Mouse (Mus musculus): Measurements from ENCODE around the gene Atp8b4. TPM values are rescaled to one million over a fixed set of nuclear protein-coding genes. Genes with fewer than 3 reads are reported as not detected.
"Not testable (repeated sequence)": the region's sequence is repeated elsewhere in the genome, so short reads cannot be mapped to it uniquely, and the experiment has no call there.

Atp8b4 gene
- polyA plus RNA-seq, 1 experiment from 2014 or later = 1.3 TPM

DNA sequence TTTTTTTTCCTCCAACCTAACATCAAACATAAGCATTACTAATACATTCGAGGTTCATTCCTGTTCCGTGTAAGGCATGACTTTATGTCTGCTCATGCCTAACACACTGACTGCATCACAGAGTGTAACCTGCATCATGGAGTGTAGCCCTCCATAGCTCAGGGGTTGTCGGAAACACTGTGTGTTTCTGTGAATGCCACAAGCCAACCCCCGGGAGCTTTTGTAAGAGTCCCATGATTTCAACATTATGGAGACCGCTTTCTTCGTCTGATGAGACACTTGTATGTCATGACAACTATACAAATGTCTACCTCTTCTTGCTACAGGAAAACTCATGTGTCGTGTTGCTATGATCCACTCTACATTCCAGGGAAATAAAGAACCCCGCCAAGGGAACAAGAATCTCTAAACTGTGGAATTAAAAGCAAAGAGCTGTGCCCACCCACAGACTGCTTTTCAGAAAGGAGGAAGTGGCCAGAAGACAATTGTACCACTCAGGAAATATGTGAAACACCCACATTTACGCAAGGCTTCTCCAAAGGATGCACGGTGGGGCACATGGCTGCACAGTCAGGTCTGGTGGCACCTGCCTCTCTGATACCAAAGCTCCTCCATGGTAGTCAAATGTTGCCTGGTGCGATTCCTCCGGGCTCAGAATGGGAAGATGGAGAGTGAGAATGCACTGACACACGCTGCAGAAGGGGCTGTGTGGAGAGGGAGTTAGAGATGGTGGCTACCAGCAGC is 33.9 kb downstream of the Atp8b4 start:
- H3K4me3 ChIP-seq (replicated peaks) = no peak overlapping the region

DNA sequence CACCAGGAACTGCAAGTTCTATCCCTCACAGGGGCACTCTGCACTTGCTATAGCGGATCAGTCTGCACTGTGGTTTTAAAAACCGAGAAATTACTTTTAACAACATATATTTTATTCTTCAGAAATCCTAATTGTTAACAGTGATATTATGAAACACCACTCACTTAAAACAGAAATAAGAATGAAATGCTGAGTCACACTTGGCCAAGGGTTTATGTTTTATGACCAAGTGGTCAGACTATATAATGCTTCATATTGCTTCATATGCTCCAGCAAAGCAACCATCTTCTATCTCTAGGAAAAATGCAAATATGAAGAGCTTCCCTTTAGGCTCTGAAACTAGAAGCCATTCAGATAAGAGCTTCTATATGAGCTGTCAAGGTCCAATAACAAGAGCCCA is 41.8 kb downstream of the Atp8b4 start:
- 92% methylated on average over 2 of the region's 2 CpGs for WGBS
- Histone ChIP-seq H3K27ac (no peak overlapping the region), H3K9ac (no peak overlapping the region), H3K36me3 (no peaks in the 10 kb centered on the region), H3K9me3 (no peaks in the 10 kb centered on the region), H3K27me3 (replicated peaks) (no peaks in the 10 kb centered on the region), H3K4me3 (replicated peaks) (no peak overlapping the region), H3K4me1 (no peaks in the 10 kb centered on the region), H3K4me2 (no peak overlapping the region)
- ATAC-seq (ENCODE audit: insufficient read depth, low FRiP score, low read depth) = no peak

More for the DNA sequence above, 33.9 kb downstream of the Atp8b4 start:
- H3K9me3 ChIP-seq = no peaks in the 10 kb centered on the region
- H3K36me3 ChIP-seq = no peaks in the 10 kb centered on the region
- H3K9ac ChIP-seq = no peak overlapping the region
- ATAC-seq (ENCODE audit: insufficient read depth, low FRiP score, low read depth) = no peak
- H3K4me2 ChIP-seq = no peak overlapping the region
- H3K27me3 ChIP-seq (replicated peaks) = no peaks in the 10 kb centered on the region
- H3K27ac ChIP-seq = no peak overlapping the region
- WGBS = 77% methylated on average over 13 of the region's 13 CpGs
- no peaks in the 10 kb centered on the region for H3K4me1 ChIP-seq

DNA sequence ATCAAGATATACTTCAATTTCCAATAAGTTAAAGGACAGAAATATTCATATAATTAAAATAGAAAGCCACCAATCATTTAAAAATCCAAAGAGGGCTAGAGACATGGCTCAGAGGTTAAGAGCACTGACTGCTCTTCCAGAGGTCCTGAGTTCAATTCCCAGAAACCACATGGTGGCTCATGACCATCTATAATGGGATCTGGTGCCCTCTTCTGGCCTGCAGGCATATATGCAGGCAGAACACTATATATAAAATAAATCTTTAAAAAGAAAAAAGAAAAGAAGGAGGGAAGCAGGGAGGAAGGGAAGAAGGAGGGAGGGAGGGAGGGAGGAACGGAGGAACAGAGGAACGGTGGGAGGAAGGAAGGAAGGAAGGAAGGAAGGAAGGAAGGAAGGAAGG is 42.7 kb downstream of the Atp8b4 start:
- not testable (repeated sequence) for H3K27ac ChIP-seq; ATAC-seq (ENCODE audit: insufficient read depth, low FRiP score, low read depth); H3K4me1 ChIP-seq; H3K9ac ChIP-seq; H3K4me2 ChIP-seq; H3K4me3 ChIP-seq (replicated peaks); H3K9me3 ChIP-seq; H3K36me3 ChIP-seq; H3K27me3 ChIP-seq (replicated peaks)
- WGBS = 36% methylated on average over 2 of the region's 2 CpGs

DNA sequence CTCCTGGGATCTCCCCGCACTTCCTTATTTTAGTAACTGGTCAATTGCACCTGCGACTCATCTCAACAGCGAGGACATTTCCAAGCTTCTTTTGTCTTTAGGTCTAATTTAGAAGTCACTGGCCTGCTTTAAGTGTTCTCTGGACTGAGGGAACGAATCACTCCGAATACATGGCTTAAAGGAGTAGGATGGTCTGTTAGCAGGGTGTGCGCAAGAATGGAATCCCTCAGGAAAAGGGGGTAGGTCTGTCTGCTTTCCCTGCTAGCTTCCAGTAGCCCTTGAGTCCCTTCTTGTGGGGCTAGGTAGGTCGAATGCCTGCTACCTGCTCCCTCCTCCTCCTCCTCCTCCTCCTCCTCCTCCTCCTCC is 49.6 kb downstream of the Atp8b4 start:
- Histone ChIP-seq H3K27me3 (replicated peaks) (no peaks in the 10 kb centered on the region), H3K9me3 (no peaks in the 10 kb centered on the region), H3K4me2 (peak overlapping the region; percentile 38), H3K4me3 (replicated peaks) (no peak overlapping the region), H3K4me1 (0 out of 2 replicates have a peak, but pooled peaks cover 3% of the 10 kb centered on the region), H3K36me3 (no peaks in the 10 kb centered on the region), H3K9ac (no peak overlapping the region), H3K27ac (peak overlapping the region; percentile 93)
- peak; percentile 43; the same call in 1 of the 2 replicates for ATAC-seq (ENCODE audit: insufficient read depth, low FRiP score, low read depth)
- WGBS = 68% methylated on average over 7 of the region's 7 CpGs

DNA sequence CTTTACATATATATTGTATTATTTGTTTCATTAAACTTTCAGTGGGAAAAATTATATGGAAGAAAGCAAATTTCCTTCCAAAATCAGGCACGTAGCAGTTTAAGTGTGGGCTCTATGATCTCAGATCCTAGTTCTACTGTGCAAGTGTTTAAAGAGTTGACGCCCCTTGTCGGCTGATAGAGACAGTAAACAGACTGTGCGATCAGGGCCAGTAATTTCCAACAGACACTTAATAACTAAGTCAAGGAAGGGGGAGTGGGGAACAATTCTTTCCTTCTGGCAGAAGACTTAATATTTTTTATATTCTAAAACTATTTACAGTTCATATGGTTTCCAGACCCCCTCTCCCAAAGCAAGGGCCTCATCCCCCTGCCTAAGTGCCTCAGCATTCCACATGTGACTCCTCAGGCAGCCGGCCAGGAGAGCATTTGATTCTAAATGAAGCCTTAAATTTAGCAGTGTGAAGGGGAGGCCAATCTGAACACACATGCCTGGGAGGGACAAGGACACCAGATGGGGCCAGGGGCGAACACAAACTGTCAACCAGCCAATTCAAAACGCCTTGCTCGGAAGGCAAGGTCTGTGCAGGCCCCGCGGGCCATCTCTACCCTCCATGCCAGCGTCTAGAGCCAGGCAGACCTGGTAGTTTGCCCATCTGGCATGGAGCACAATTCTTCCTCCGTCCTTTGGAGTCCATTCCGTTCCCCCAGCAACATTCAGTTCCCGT is 50.1 kb downstream of the Atp8b4 start:
- Histone ChIP-seq H3K36me3 (no peaks in the 10 kb centered on the region), H3K4me3 (replicated peaks) (no peak overlapping the region), H3K4me2 (peak overlapping the region; percentile 38), H3K9me3 (no peaks in the 10 kb centered on the region), H3K27ac (peak overlapping the region; percentile 93), H3K27me3 (replicated peaks) (no peaks in the 10 kb centered on the region), H3K9ac (no peak overlapping the region), H3K4me1 (0 out of 2 replicates have a peak, but pooled peaks cover 3% of the 10 kb centered on the region)
- 37% methylated on average over 14 of the region's 14 CpGs for WGBS
- peak; percentile 91 for ATAC-seq (ENCODE audit: insufficient read depth, low FRiP score, low read depth)

DNA sequence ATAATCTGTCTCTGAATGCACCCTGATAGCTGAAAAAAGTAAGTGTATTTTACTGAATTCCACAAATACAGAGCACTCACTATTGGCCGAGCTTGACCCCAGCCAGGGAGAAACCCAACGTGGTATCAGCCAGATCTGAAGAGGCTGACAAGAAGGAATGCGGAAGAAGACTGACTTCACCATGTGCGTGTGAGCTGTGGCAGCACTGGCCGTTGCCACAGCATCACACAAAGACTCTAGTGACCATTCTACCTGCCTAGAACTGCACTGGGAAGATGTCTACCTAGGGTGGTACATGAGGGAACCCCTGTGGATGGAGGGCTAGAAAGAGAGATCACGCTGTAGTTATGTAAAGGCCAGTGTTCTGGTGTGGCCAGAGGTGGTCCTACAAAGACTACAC is 55.4 kb downstream of the Atp8b4 start:
- WGBS = 54% methylated on average over 6 of the region's 6 CpGs
- no peaks in the 10 kb centered on the region for H3K27me3 ChIP-seq (replicated peaks)
- H3K4me2 ChIP-seq = no peak overlapping the region
- no peak for ATAC-seq (ENCODE audit: insufficient read depth, low FRiP score, low read depth)
- no peak overlapping the region for H3K9ac ChIP-seq
- 0 out of 2 replicates have a peak, but pooled peaks cover 3% of the 10 kb centered on the region for H3K4me1 ChIP-seq
- no peaks in the 10 kb centered on the region for H3K9me3 ChIP-seq
- H3K27ac ChIP-seq = no peak overlapping the region
- H3K36me3 ChIP-seq = no peaks in the 10 kb centered on the region
- no peak overlapping the region for H3K4me3 ChIP-seq (replicated peaks)

DNA sequence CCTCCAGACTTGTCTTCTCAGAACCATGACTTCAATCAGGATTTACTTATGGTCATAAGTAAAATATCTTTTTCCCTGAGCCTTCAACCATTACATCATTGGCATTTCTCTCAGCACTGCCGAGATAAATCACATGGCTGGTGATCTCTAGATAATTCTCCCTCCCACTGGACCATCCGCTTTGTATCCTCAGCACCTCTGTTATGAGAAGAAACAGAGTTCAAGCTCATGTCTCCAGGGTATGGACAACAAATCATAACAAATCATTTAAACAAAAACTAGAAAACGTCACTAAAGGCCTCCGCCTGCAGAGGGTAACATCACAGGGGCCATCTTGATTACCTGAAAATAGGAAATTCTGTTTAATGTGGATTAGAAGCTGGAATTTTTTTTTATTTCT is 58.9 kb downstream of the Atp8b4 start:
- Histone ChIP-seq H3K4me2 (no peak overlapping the region), H3K36me3 (no peaks in the 10 kb centered on the region), H3K9ac (no peak overlapping the region), H3K4me1 (no peaks in the 10 kb centered on the region), H3K27ac (no peak overlapping the region), H3K4me3 (replicated peaks) (no peak overlapping the region), H3K9me3 (no peaks in the 10 kb centered on the region), H3K27me3 (replicated peaks) (no peaks in the 10 kb centered on the region)
- ATAC-seq (ENCODE audit: insufficient read depth, low FRiP score, low read depth) = no peak
- WGBS = 63% methylated on average over 4 of the region's 4 CpGs

DNA sequence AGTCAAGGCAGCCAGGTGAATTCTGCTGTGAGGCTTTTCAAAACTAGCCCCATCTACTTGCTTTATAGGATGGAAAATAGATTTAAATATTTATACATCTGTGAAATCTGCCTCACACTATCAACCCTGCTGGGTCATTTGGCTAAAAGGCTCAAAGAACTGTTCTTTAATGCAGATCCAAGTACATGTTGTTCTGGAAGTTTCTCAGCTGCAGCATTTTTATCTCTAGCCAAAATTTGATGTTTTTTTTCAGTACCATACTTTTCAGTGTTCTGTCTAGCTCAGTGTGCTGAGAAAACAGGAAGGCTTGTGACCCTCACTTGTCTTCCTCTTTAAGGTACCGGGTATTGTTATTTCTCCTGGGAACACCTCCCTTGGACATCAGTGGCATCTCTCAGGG is 65.8 kb downstream of the Atp8b4 start:
- WGBS = 50% methylated on average over 1 of the region's 1 CpGs
- H3K27ac ChIP-seq = no peak overlapping the region
- no peak overlapping the region for H3K4me2 ChIP-seq
- H3K36me3 ChIP-seq = no peaks in the 10 kb centered on the region
- H3K9me3 ChIP-seq = no peaks in the 10 kb centered on the region
- no peak overlapping the region for H3K9ac ChIP-seq
- ATAC-seq (ENCODE audit: insufficient read depth, low FRiP score, low read depth) = no peak
- H3K4me1 ChIP-seq = no peaks in the 10 kb centered on the region
- no peaks in the 10 kb centered on the region for H3K27me3 ChIP-seq (replicated peaks)
- no peak overlapping the region for H3K4me3 ChIP-seq (replicated peaks)

DNA sequence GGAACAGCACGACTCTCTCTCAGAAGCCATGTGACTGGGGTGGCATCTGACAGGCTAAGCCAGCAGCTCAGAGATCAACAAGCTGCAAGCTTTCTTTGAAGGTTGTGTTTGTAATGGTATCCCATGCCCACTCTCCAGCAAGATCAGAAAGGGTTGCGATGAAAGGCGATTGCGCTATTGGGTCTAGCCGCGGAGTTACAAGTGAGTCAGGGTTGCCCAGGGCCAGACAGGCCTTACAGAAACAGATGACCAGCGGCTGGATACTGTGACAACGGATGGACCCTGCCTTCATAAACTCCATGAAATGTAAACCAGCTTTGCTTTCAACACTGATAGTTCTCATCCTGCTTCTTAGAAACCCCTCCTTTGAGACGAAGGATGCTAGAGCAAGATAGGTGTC is 66.2 kb downstream of the Atp8b4 start:
- H3K27ac ChIP-seq = no peak overlapping the region
- no peaks in the 10 kb centered on the region for H3K27me3 ChIP-seq (replicated peaks)
- H3K9me3 ChIP-seq = no peaks in the 10 kb centered on the region
- no peaks in the 10 kb centered on the region for H3K4me1 ChIP-seq
- no peaks in the 10 kb centered on the region for H3K36me3 ChIP-seq
- ATAC-seq (ENCODE audit: insufficient read depth, low FRiP score, low read depth) = no peak
- no peak overlapping the region for H3K9ac ChIP-seq
- WGBS = 86% methylated on average over 9 of the region's 9 CpGs
- H3K4me3 ChIP-seq (replicated peaks) = no peak overlapping the region
- H3K4me2 ChIP-seq = no peak overlapping the region

DNA sequence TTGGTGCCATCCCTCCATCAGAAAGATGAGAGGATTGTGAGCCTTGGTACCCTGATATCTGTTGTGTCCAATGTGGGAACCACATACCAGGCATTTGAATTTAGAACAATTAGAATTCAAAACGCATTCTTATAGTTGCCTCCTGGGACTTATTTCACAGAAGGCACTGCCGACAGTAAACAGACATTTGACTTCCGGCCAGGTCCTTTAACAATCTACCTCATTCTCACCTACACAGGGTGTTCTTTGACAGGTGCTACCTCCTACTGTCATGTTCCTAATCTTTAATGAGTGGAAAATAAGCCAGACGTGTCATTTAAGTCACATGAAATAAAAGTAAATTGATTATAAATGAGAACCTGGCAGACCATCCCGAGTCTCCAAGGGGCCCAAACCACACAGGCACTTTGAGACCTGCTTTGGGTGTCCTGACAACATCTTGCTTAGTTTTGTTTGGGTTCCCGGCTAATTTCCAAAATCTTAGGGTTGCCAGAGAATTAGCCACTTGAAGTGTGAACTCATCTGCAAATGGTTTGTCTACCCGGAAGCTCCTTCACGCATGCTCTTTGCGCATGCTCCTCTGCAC is 67.9 kb downstream of the Atp8b4 start:
- no peak overlapping the region for H3K9ac ChIP-seq
- H3K9me3 ChIP-seq = no peaks in the 10 kb centered on the region
- no peak for ATAC-seq (ENCODE audit: insufficient read depth, low FRiP score, low read depth)
- no peaks in the 10 kb centered on the region for H3K36me3 ChIP-seq
- WGBS = 75% methylated on average over 9 of the region's 9 CpGs
- no peak overlapping the region for H3K4me3 ChIP-seq (replicated peaks)
- H3K4me2 ChIP-seq = no peak overlapping the region
- H3K4me1 ChIP-seq = no peaks in the 10 kb centered on the region
- no peak overlapping the region for H3K27ac ChIP-seq
- no peaks in the 10 kb centered on the region for H3K27me3 ChIP-seq (replicated peaks)

DNA sequence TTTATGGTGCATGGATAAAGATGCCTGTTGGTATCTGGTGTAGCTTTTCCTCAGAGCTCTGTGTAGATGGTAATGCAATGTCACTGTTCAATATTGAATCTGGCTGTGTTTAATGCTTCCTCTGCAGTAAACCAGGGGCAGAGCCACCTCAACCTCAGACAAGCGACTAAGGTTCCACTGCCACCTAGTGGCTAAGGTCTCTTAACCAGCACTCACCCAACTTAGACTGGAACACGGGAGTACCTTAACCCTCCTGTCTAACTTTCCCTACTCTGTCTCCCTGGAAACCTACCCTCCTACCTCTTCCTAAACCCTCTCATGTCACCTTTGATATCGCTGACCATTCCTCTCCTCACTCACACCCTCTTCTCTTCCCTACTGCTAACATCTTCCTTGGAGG is 71.2 kb downstream of the Atp8b4 start:
- H3K4me3 ChIP-seq (replicated peaks) = no peak overlapping the region
- H3K36me3 ChIP-seq = no peaks in the 10 kb centered on the region
- H3K27ac ChIP-seq = no peak overlapping the region
- no peaks in the 10 kb centered on the region for H3K4me1 ChIP-seq
- 15% methylated on average over 3 of the region's 3 CpGs for WGBS
- peak; percentile 65 for ATAC-seq (ENCODE audit: insufficient read depth, low FRiP score, low read depth)
- no peaks in the 10 kb centered on the region for H3K9me3 ChIP-seq
- H3K4me2 ChIP-seq = no peak overlapping the region
- no peak overlapping the region for H3K9ac ChIP-seq
- no peaks in the 10 kb centered on the region for H3K27me3 ChIP-seq (replicated peaks)

DNA sequence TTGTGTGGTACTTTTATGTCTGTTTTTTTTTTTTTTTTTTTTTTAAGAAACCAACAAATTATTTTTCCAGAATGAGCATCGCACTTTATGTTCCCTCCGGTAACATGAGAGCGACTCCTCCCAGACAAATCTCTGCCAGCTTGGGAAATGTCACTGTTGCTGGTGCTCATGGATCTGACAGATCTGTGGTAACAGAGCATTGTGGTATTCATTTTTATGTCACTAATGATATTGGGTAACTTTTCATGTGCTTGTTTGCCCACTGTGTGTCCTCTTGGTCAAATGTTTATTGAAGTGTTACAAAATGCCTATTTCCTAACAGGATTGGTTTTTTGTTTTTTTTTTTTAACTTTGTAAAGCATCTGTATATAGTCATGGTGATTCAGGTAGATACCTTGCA is 75.3 kb downstream of the Atp8b4 start:
- Histone ChIP-seq H3K9me3 (no peaks in the 10 kb centered on the region), H3K4me3 (replicated peaks) (no peak overlapping the region), H3K9ac (no peak overlapping the region), H3K27ac (no peak overlapping the region), H3K4me2 (no peak overlapping the region), H3K4me1 (no peaks in the 10 kb centered on the region), H3K36me3 (no peaks in the 10 kb centered on the region), H3K27me3 (replicated peaks) (no peaks in the 10 kb centered on the region)
- 88% methylated on average over 3 of the region's 3 CpGs for WGBS
- no peak for ATAC-seq (ENCODE audit: insufficient read depth, low FRiP score, low read depth)

Data from stomach, embryonic 15.5 days (tissue).